Mouse (Mus musculus): ENCODE data around the gene Sprr3. TPM values are rescaled to one million over a fixed set of nuclear protein-coding genes. Genes with fewer than 3 reads are reported as not detected.

Sprr3 gene
- polyA plus RNA-seq, 1 experiment from 2014 or later: 0.20 TPM

Other genes starting within 250 kb of the Sprr3 start
- gene Sprr2a1, start 242.9 kb downstream of the Sprr3 start, polyA plus RNA-seq (2014; fragmentation: Nextera tagmentation; extraction: Ambion mirVana): 5.3 and 7.6 TPM in 2 replicates
- gene Sprr2a2, start 242.8 kb downstream of the Sprr3 start, polyA plus RNA-seq (2014; fragmentation: Nextera tagmentation; extraction: Ambion mirVana): 258 and 291 TPM in 2 replicates
- 19.7 and 23.0 TPM in 2 replicates for gene Sprr2a3, start 173.3 kb downstream of the Sprr3 start, polyA plus RNA-seq (2014; fragmentation: Nextera tagmentation; extraction: Ambion mirVana)
- gene Sprr2b, start 142.1 kb downstream of the Sprr3 start, polyA plus RNA-seq (2014; fragmentation: Nextera tagmentation; extraction: Ambion mirVana): not detected in 2 replicates
- not detected in 2 replicates for gene Sprr2d, start 119.6 kb downstream of the Sprr3 start, polyA plus RNA-seq (2014; fragmentation: Nextera tagmentation; extraction: Ambion mirVana)
- gene Sprr2e, start 106.6 kb downstream of the Sprr3 start, polyA plus RNA-seq (2014; fragmentation: Nextera tagmentation; extraction: Ambion mirVana): not detected in 2 replicates
- gene Sprr2f, start 93.5 kb downstream of the Sprr3 start, polyA plus RNA-seq (2014; fragmentation: Nextera tagmentation; extraction: Ambion mirVana): not detected in 2 replicates
- not detected in 2 replicates for gene Sprr2h, start 73.0 kb downstream of the Sprr3 start, polyA plus RNA-seq (2014; fragmentation: Nextera tagmentation; extraction: Ambion mirVana)
- gene Sprr2i, start 50.7 kb downstream of the Sprr3 start, polyA plus RNA-seq (2014; fragmentation: Nextera tagmentation; extraction: Ambion mirVana): not detected in 2 replicates
- gene Sprr2j-ps, start 40.6 kb downstream of the Sprr3 start, polyA plus RNA-seq (2014; fragmentation: Nextera tagmentation; extraction: Ambion mirVana): not detected in 2 replicates
- 5.8 and 7.5 TPM in 2 replicates for gene Gm9774, start 29.3 kb downstream of the Sprr3 start, polyA plus RNA-seq (2014; fragmentation: Nextera tagmentation; extraction: Ambion mirVana)
- gene Sprr2k, start 26.1 kb downstream of the Sprr3 start, polyA plus RNA-seq (2014; fragmentation: Nextera tagmentation; extraction: Ambion mirVana): not detected in 2 replicates
- gene Sprr1b, start 19.9 kb downstream of the Sprr3 start, polyA plus RNA-seq (2014; fragmentation: Nextera tagmentation; extraction: Ambion mirVana): not detected in 2 replicates
- 26.0 and 31.7 TPM in 2 replicates for gene Sprr1a, start 27.2 kb upstream of the Sprr3 start, polyA plus RNA-seq (2014; fragmentation: Nextera tagmentation; extraction: Ambion mirVana)
- gene Sprr4, start 41.8 kb upstream of the Sprr3 start, polyA plus RNA-seq (2014; fragmentation: Nextera tagmentation; extraction: Ambion mirVana): not detected in 2 replicates
- gene 2310046K23Rik, start 75.8 kb upstream of the Sprr3 start, polyA plus RNA-seq (2014; fragmentation: Nextera tagmentation; extraction: Ambion mirVana): not detected in 2 replicates
- 0.25 and 0.52 TPM in 2 replicates for gene Ivl, start 115.0 kb upstream of the Sprr3 start, polyA plus RNA-seq (2014; fragmentation: Nextera tagmentation; extraction: Ambion mirVana)
- gene Smcp, start 130.3 kb upstream of the Sprr3 start, polyA plus RNA-seq (2014; fragmentation: Nextera tagmentation; extraction: Ambion mirVana): not detected in 2 replicates
- not detected in 2 replicates for gene 2210017I01Rik, start 148.8 kb upstream of the Sprr3 start, polyA plus RNA-seq (2014; fragmentation: Nextera tagmentation; extraction: Ambion mirVana)
- gene Lce6a, start 162.9 kb upstream of the Sprr3 start, polyA plus RNA-seq (2014; fragmentation: Nextera tagmentation; extraction: Ambion mirVana): not detected in 2 replicates
- gene Lce1a1, start 189.6 kb upstream of the Sprr3 start, polyA plus RNA-seq (2014; fragmentation: Nextera tagmentation; extraction: Ambion mirVana): not detected in 2 replicates
- gene Lce1b, start 198.2 kb upstream of the Sprr3 start, polyA plus RNA-seq (2014; fragmentation: Nextera tagmentation; extraction: Ambion mirVana): not detected in 2 replicates
- not detected in 2 replicates for gene Lce1a2, start 211.6 kb upstream of the Sprr3 start, polyA plus RNA-seq (2014; fragmentation: Nextera tagmentation; extraction: Ambion mirVana)
- not detected in 2 replicates for gene Lce1c, start 220.5 kb upstream of the Sprr3 start, polyA plus RNA-seq (2014; fragmentation: Nextera tagmentation; extraction: Ambion mirVana)
- gene Lce1d, start 228.5 kb upstream of the Sprr3 start, polyA plus RNA-seq (2014; fragmentation: Nextera tagmentation; extraction: Ambion mirVana): not detected in 2 replicates